17 mouse cellular contexts compared by ENCODE assay signal in the genomic region with DNA sequence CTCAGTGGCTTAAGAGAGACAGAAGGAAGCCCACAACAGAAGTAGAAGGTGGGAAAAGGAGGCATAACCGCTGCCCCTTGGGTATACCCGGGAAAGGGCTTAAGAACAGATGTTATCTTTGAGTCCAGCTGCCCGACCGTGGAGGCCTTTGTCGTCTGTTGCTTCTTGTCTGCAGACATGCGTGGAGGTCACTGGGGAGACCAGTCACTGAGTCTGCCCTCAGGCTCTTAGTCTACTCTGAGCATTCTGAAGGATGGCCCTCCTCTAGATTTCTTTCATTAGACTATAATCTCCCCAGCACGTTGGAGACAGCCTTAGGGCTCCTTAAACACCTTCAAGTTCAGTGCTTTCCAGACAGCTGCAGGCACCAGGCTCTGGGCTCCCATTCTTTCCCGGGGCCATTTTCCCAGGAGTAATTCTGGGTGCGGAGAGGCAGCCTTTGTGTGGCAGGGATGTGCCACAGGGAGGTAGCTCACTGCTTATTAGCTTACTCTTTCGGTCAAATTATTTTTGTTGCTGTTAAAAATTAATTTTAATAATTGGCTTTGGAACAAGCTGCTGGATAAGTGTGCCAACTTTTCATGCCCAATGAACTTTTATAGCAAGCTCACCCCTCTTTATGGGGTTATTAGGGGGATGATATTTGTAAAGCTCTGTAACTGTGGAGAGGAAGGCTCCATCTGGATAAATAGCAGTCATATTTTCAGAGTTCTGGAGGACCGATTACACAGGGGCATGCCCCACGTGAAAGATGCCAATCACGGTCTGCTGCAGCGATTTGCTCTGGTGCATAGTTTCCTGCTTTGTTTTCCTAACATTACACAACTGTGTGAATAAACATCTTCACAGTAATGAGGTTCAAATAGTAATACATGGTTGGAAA. TPM values are rescaled to one million over a fixed set of nuclear protein-coding genes. Genes with fewer than 3 reads are reported as not detected.
DNase-seq lines count a peak whose midpoint lies in the region; ATAC-seq and TF ChIP-seq lines count a peak whose summit lies in the region.
"Had no signal": no experiment of that assay in that cellular context is flagged by ENCODE, and none has a peak within 500 bp of the region (broad histone marks: within the 10 kb centered on the region; RNA-seq: fewer than 3 reads in every experiment).

No protein-coding gene starts in this region.

- ATAC-seq in hindbrain, postnatal 0 days = no peak
- no peak; the same call in 1 of the 2 replicates for ATAC-seq in kidney, postnatal 0 days (replicated peaks; ENCODE audit: low FRiP score, low read depth)
- peak; percentile 64 for ATAC-seq in midbrain, embryonic 11.5 days (ENCODE audit: low FRiP score)
- no peak for ATAC-seq in forebrain, embryonic 16.5 days
- ATAC-seq: CD4-positive, CD25-positive, alpha-beta regulatory T cell, adult 4 months; inflammation-experienced regulatory T-cells, adult 6 months had no signal

- WGBS in hindbrain, embryonic 10.5 days = 48% methylated on average over 14 of the region's 14 CpGs
- WGBS in hindbrain, postnatal 0 days = 32% methylated on average over 14 of the region's 14 CpGs
- WGBS in kidney, postnatal 0 days = 28% methylated on average over 14 of the region's 14 CpGs
- 44% methylated on average over 14 of the region's 14 CpGs for WGBS in midbrain, embryonic 11.5 days
- WGBS in forebrain, embryonic 16.5 days = 50% methylated on average over 14 of the region's 14 CpGs

- H3K4me1 ChIP-seq in hindbrain, embryonic 10.5 days (replicated peaks) = peaks cover 43% of the 10 kb centered on the region
- H3K4me1 ChIP-seq in hindbrain, postnatal 0 days (ENCODE audit: insufficient read depth, low read length) = peaks cover 4% of the 10 kb centered on the region; the same call in 1 of the 2 replicates
- peaks cover 41% of the 10 kb centered on the region for H3K4me1 ChIP-seq in kidney, postnatal 0 days (replicated peaks; ENCODE audit: insufficient read depth, low read length)
- peaks cover 11% of the 10 kb centered on the region for H3K4me1 ChIP-seq in midbrain, embryonic 11.5 days (ENCODE audit: control insufficient read depth, insufficient read depth, low read length)
- 0 out of 2 replicates have a peak, but pooled peaks cover 2% of the 10 kb centered on the region for H3K4me1 ChIP-seq in forebrain, embryonic 16.5 days (replicated peaks; ENCODE audit: control insufficient read depth, insufficient read depth, low read length)
- H3K4me1 ChIP-seq: liver, embryonic 13.5 days had no signal

- H3K4me2 ChIP-seq in hindbrain, postnatal 0 days (ENCODE audit: low read depth, low read length) = no peak overlapping the region
- no peak overlapping the region for H3K4me2 ChIP-seq in kidney, postnatal 0 days (ENCODE audit: low read length)
- no peak overlapping the region for H3K4me2 ChIP-seq in midbrain, embryonic 11.5 days
- no peak overlapping the region for H3K4me2 ChIP-seq in forebrain, embryonic 16.5 days (ENCODE audit: low read length)
- H3K4me2 ChIP-seq: heart, embryonic 15.5 days; limb, embryonic 13.5 days; liver, embryonic 13.5 days; lung, embryonic 14.5 days had no signal

- H3K36me3 ChIP-seq in hindbrain, embryonic 10.5 days = no peaks in the 10 kb centered on the region
- no peaks in the 10 kb centered on the region for H3K36me3 ChIP-seq in hindbrain, postnatal 0 days (ENCODE audit: insufficient read depth, low read length)
- H3K36me3 ChIP-seq in kidney, postnatal 0 days (ENCODE audit: insufficient read depth, low read length) = 0 out of 2 replicates have a peak, but pooled peaks cover 2% of the 10 kb centered on the region
- no peaks in the 10 kb centered on the region for H3K36me3 ChIP-seq in midbrain, embryonic 11.5 days (ENCODE audit: control insufficient read depth, insufficient read depth, low read length)
- H3K36me3 ChIP-seq in forebrain, embryonic 16.5 days (ENCODE audit: control insufficient read depth, insufficient read depth) = no peaks in the 10 kb centered on the region
- H3K36me3 ChIP-seq: liver, embryonic 13.5 days had no signal

- H3K4me3 ChIP-seq in hindbrain, embryonic 10.5 days = no peak overlapping the region
- no peak overlapping the region for H3K4me3 ChIP-seq in hindbrain, postnatal 0 days (ENCODE audit: low read length)
- H3K4me3 ChIP-seq in kidney, postnatal 0 days (replicated peaks; ENCODE audit: low read depth, low read length) = no peak overlapping the region
- no peak overlapping the region for H3K4me3 ChIP-seq in midbrain, embryonic 11.5 days (ENCODE audit: low read depth, low read length)
- H3K4me3 ChIP-seq in forebrain, embryonic 16.5 days (replicated peaks; ENCODE audit: low read length) = no peak overlapping the region
- H3K4me3 ChIP-seq: heart, adult 2 months; heart, embryonic 15.5 days; limb, embryonic 13.5 days; liver, embryonic 13.5 days had no signal

- H3K9me3 ChIP-seq in hindbrain, embryonic 10.5 days = no peaks in the 10 kb centered on the region
- H3K9me3 ChIP-seq in hindbrain, postnatal 0 days (ENCODE audit: low read length) = no peaks in the 10 kb centered on the region
- no peaks in the 10 kb centered on the region for H3K9me3 ChIP-seq in kidney, postnatal 0 days (replicated peaks; ENCODE audit: low read length)
- no peaks in the 10 kb centered on the region for H3K9me3 ChIP-seq in midbrain, embryonic 11.5 days (ENCODE audit: control insufficient read depth, low read length)
- H3K9me3 ChIP-seq in forebrain, embryonic 16.5 days (ENCODE audit: control insufficient read depth, low read length) = no peaks in the 10 kb centered on the region
- H3K9me3 ChIP-seq: heart, embryonic 15.5 days; limb, embryonic 13.5 days; liver, embryonic 13.5 days had no signal

- no peak for DNase-seq in hindbrain, embryonic 10.5 days (ENCODE audit: low spot score)
- DNase-seq in hindbrain, postnatal 0 days (ENCODE audit: low spot score) = no peak
- no peak for DNase-seq in kidney, postnatal 0 days (ENCODE audit: low spot score)
- DNase-seq in kidney, postnatal 4 days = no peak
- DNase-seq in midbrain, embryonic 11.5 days (ENCODE audit: low spot score, missing footprints) = peak; percentile 89
- no peak for DNase-seq in frontal cortex, postnatal 36 days (ENCODE audit: low spot score in 2 of 2)
- DNase-seq: cerebellum, adult 2 months; heart, adult 2 months; liver, embryonic 13.5 days; lung, embryonic 14.5 days; lung, postnatal 4 days; thymus, postnatal 25 days had no signal

- H3K9ac ChIP-seq in hindbrain, postnatal 0 days (replicated peaks; ENCODE audit: low read length) = no peak overlapping the region
- H3K9ac ChIP-seq in kidney, postnatal 0 days (ENCODE audit: low read depth, low read length) = no peak overlapping the region
- no peak overlapping the region for H3K9ac ChIP-seq in midbrain, embryonic 11.5 days (ENCODE audit: low read length)
- no peak overlapping the region for H3K9ac ChIP-seq in forebrain, embryonic 16.5 days (replicated peaks; ENCODE audit: low read depth, low read length)
- H3K9ac ChIP-seq: heart, embryonic 15.5 days; limb, embryonic 13.5 days; liver, embryonic 13.5 days; lung, embryonic 14.5 days had no signal

- peak overlapping the region; percentile 62 for H3K27ac ChIP-seq in hindbrain, embryonic 10.5 days
- no peak overlapping the region for H3K27ac ChIP-seq in hindbrain, postnatal 0 days
- H3K27ac ChIP-seq in kidney, postnatal 0 days = peak overlapping the region; percentile 38
- 0 out of 2 replicates have a peak overlapping the region, but pooled peaks have one; percentile 1 for H3K27ac ChIP-seq in midbrain, embryonic 11.5 days (ENCODE audit: low read depth, low read length)
- H3K27ac ChIP-seq in forebrain, embryonic 16.5 days (ENCODE audit: low read length) = no peak overlapping the region
- H3K27ac ChIP-seq: heart, adult 2 months; heart, embryonic 15.5 days; limb, embryonic 13.5 days; liver, embryonic 13.5 days had no signal

- no peak for TF ChIP-seq CTCF in hindbrain, postnatal 0 days (IDR thresholded peaks at IDR 0.05; ENCODE audit: low read depth)
- no peak for TF ChIP-seq CTCF in kidney, postnatal 0 days (IDR thresholded peaks at IDR 0.05; ENCODE audit: low read depth)

- peaks cover 66% of the 10 kb centered on the region for H3K27me3 ChIP-seq in hindbrain, embryonic 10.5 days (ENCODE audit: insufficient read depth, poor library complexity, severe bottlenecking)
- 0 out of 2 replicates have a peak, but pooled peaks cover 3% of the 10 kb centered on the region for H3K27me3 ChIP-seq in hindbrain, postnatal 0 days (ENCODE audit: insufficient read depth, low read length)
- H3K27me3 ChIP-seq in kidney, postnatal 0 days (ENCODE audit: insufficient read depth, low read length) = no peaks in the 10 kb centered on the region
- H3K27me3 ChIP-seq in midbrain, embryonic 11.5 days (ENCODE audit: control insufficient read depth, insufficient read depth, low read length) = peaks cover 25% of the 10 kb centered on the region
- no peaks in the 10 kb centered on the region for H3K27me3 ChIP-seq in forebrain, embryonic 16.5 days (replicated peaks; ENCODE audit: control insufficient read depth, insufficient read depth, low read length)
- H3K27me3 ChIP-seq: heart, embryonic 15.5 days; liver, embryonic 13.5 days had no signal

RNA-seq across cellular contexts. Expression of gene Lhfpl2, which starts 19.8 kb away (rescaled TPM):
- 19.7 and 20.9 TPM in 2 replicates for polyA plus RNA-seq in hindbrain, embryonic 10.5 days (2016; fragmentation: Nextera tagmentation; extraction: Ambion mirVana)
- 32.1 and 33.5 TPM in 2 replicates for total RNA-seq in hindbrain, postnatal 0 days (2014; rRNA removed)
- polyA plus RNA-seq in hindbrain, postnatal 0 days (2015; fragmentation: Nextera tagmentation; extraction: Ambion mirVana) = 14.7 and 15.3 TPM in 2 replicates
- 51.5 and 58.4 TPM in 2 replicates for polyA plus RNA-seq in kidney, postnatal 0 days (2015; fragmentation: Nextera tagmentation; extraction: Ambion mirVana)
- 17.0 and 17.3 TPM in 2 replicates for polyA plus RNA-seq in midbrain, embryonic 11.5 days (2014; fragmentation: Nextera tagmentation; extraction: Ambion mirVana)
- polyA plus RNA-seq in forebrain, embryonic 16.5 days (2015; fragmentation: Nextera tagmentation; extraction: Ambion mirVana) = 15.0 and 24.1 TPM in 2 replicates
- polyA plus RNA-seq: inflammation-experienced regulatory T-cells, adult 6 months had no signal

Comparison
In these comparisons a context has a peak if more than half of its experiments do, and no peak if none do; other contexts are left out.
1. H3K27ac ChIP-seq: peak in hindbrain, embryonic 10.5 days (single experiment), kidney, postnatal 0 days (single experiment) and midbrain, embryonic 11.5 days (single experiment); none in hindbrain, postnatal 0 days (single experiment) and forebrain, embryonic 16.5 days (single experiment).